Mouse (Mus musculus) olfactory bulb, adult 2 months (tissue): ENCODE measurements around the gene Gm20765. TPM values are rescaled to one million over a fixed set of nuclear protein-coding genes. Genes with fewer than 3 reads are reported as not detected.
"Not testable (repeated sequence)": the region's sequence is repeated elsewhere in the genome, so short reads cannot be mapped to it uniquely, and the experiment has no call there.

Experiments
- H3K27ac ChIP-seq: fragments of 200-500 bp; 2 replicates; pipeline ENCODE4 v1.5.1; 2012; ENCODE audit warnings: low read depth, low read length; ENCODE audit not compliant: insufficient read depth
- H3K4me1 ChIP-seq: fragments of 200-500 bp; 2 replicates; pipeline ENCODE4 v1.6.1; 2012; ENCODE audit warnings: low read length; ENCODE audit not compliant: control insufficient read depth, insufficient read depth
- H3K4me3 ChIP-seq: fragments of 200-500 bp; 2 replicates; pipeline ENCODE4 v1.5.1; 2012; ENCODE audit warnings: mild to moderate bottlenecking, low read depth, low read length, moderate library complexity; ENCODE audit not compliant: insufficient read depth
- CTCF ChIP-seq: fragments of 200-500 bp; IDR thresholded peaks from 2 replicates; pipeline ENCODE4 v1.5.1; 2012; ENCODE audit warnings: low read depth, mild to moderate bottlenecking, low read length, moderate library complexity; ENCODE audit not compliant: insufficient read depth
- POLR2A ChIP-seq: fragments of 200-500 bp; IDR thresholded peaks from 2 replicates; pipeline ENCODE4 v1.6.1; 2012; ENCODE audit warnings: mild to moderate bottlenecking, low read depth, low read length, moderate library complexity; ENCODE audit not compliant: insufficient read depth
- WGBS: fragments of 180-500 bp; shearing (Covaris S2); methylation state at CpG from one replicate; pipeline ENCODE4 v1.1.7; 2018; 5-methylcytosine and 5-hydroxymethylcytosine counted together
- polyA plus RNA-seq: library from polyadenylated mRNA; stranded (reverse); fragments of >200 nt; gene quantifications from 2 replicates; pipeline ENCODE4 v1.2.4, GENCODE M21; 2012; ENCODE audit warnings: low replicate concordance; ENCODE audit not compliant: missing spikeins, insufficient read depth, insufficient read length

The Gm20765 gene
- polyA plus RNA-seq, result not detected in 2 replicates

DNA sequence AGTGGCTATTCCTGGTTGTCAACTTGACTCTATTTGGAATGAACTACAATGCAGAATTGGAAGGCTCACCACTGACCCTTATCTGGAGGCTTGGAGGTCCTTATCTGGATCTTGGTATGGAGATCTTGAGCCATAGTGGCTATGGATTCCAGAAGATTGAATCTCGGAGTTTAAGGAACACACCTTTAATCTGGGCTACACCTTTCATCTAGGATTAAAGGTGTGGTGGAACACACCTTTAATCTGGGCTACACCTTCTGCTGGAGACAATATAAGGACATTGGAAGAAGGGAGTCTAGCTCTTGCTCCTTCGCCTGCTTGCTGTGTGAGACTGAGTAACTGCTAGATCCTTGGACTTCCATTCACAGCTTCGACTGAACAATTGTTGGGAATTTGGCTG, at the start of gene Gm20765:
TSS of gene Gm20765 (plus strand) at position 301 of the 400 bp plus-strand sequence.
- H3K4me3 ChIP-seq, H3K27ac ChIP-seq: not testable (repeated sequence)
- WGBS, result no CpG with 5 or more reads among the region's 3 CpGs

DNA sequence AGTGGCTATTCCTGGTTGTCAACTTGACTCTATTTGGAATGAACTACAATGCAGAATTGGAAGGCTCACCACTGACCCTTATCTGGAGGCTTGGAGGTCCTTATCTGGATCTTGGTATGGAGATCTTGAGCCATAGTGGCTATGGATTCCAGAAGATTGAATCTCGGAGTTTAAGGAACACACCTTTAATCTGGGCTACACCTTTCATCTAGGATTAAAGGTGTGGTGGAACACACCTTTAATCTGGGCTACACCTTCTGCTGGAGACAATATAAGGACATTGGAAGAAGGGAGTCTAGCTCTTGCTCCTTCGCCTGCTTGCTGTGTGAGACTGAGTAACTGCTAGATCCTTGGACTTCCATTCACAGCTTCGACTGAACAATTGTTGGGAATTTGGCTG, 42.6 kb upstream of the Gm20765 start, which contains the start of gene Gm21293:
TSS of gene Gm21293 (plus strand) at position 301 of the 400 bp plus-strand sequence.
- H3K4me3 ChIP-seq, H3K4me1 ChIP-seq, H3K27ac ChIP-seq: not testable (repeated sequence)
- WGBS, result no CpG with 5 or more reads among the region's 3 CpGs

More for the DNA sequence above, at the start of gene Gm20765:
- H3K4me1 ChIP-seq, result not testable (repeated sequence)

DNA sequence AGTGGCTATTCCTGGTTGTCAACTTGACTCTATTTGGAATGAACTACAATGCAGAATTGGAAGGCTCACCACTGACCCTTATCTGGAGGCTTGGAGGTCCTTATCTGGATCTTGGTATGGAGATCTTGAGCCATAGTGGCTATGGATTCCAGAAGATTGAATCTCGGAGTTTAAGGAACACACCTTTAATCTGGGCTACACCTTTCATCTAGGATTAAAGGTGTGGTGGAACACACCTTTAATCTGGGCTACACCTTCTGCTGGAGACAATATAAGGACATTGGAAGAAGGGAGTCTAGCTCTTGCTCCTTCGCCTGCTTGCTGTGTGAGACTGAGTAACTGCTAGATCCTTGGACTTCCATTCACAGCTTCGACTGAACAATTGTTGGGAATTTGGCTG, 34.1 kb upstream of the Gm20765 start, which contains the start of gene Gm6763:
TSS of gene Gm6763 (plus strand) at position 301 of the 400 bp plus-strand sequence.
- H3K4me1 ChIP-seq, H3K4me3 ChIP-seq, H3K27ac ChIP-seq: not testable (repeated sequence)
- no CpG with 5 or more reads among the region's 3 CpGs for WGBS

DNA sequence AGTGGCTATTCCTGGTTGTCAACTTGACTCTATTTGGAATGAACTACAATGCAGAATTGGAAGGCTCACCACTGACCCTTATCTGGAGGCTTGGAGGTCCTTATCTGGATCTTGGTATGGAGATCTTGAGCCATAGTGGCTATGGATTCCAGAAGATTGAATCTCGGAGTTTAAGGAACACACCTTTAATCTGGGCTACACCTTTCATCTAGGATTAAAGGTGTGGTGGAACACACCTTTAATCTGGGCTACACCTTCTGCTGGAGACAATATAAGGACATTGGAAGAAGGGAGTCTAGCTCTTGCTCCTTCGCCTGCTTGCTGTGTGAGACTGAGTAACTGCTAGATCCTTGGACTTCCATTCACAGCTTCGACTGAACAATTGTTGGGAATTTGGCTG, 25.6 kb upstream of the Gm20765 start, which contains the start of gene Gm8764:
TSS of gene Gm8764 (plus strand) at position 301 of the 400 bp plus-strand sequence.
- no CpG with 5 or more reads among the region's 3 CpGs for WGBS
- not testable (repeated sequence) for H3K4me1 ChIP-seq, H3K4me3 ChIP-seq, H3K27ac ChIP-seq

DNA sequence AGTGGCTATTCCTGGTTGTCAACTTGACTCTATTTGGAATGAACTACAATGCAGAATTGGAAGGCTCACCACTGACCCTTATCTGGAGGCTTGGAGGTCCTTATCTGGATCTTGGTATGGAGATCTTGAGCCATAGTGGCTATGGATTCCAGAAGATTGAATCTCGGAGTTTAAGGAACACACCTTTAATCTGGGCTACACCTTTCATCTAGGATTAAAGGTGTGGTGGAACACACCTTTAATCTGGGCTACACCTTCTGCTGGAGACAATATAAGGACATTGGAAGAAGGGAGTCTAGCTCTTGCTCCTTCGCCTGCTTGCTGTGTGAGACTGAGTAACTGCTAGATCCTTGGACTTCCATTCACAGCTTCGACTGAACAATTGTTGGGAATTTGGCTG, 17.1 kb upstream of the Gm20765 start, which contains the start of gene Gm21304:
TSS of gene Gm21304 (plus strand) at position 301 of the 400 bp plus-strand sequence.
- not testable (repeated sequence) for H3K4me1 ChIP-seq, H3K4me3 ChIP-seq, H3K27ac ChIP-seq
- WGBS, result no CpG with 5 or more reads among the region's 3 CpGs

DNA sequence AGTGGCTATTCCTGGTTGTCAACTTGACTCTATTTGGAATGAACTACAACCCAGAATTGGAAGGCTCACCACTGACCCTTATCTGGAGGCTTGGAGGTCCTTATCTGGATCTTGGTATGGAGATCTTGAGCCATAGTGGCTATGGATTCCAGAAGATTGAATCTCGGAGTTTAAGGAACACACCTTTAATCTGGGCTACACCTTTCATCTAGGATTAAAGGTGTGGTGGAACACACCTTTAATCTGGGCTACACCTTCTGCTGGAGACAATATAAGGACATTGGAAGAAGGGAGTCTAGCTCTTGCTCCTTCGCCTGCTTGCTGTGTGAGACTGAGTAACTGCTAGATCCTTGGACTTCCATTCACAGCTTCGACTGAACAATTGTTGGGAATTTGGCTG, 8.6 kb upstream of the Gm20765 start, which contains the start of gene Gm21312:
TSS of gene Gm21312 (plus strand) at position 301 of the 400 bp plus-strand sequence.
- H3K4me1 ChIP-seq, H3K27ac ChIP-seq, H3K4me3 ChIP-seq: not testable (repeated sequence)
- no CpG with 5 or more reads among the region's 3 CpGs for WGBS

DNA sequence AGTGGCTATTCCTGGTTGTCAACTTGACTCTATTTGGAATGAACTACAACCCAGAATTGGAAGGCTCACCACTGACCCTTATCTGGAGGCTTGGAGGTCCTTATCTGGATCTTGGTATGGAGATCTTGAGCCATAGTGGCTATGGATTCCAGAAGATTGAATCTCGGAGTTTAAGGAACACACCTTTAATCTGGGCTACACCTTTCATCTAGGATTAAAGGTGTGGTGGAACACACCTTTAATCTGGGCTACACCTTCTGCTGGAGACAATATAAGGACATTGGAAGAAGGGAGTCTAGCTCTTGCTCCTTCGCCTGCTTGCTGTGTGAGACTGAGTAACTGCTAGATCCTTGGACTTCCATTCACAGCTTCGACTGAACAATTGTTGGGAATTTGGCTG, 8.4 kb downstream of the Gm20765 start, which contains the start of gene Gm4340:
TSS of gene Gm4340 (plus strand) at position 301 of the 400 bp plus-strand sequence.
- no CpG with 5 or more reads among the region's 3 CpGs for WGBS
- not testable (repeated sequence) for H3K27ac ChIP-seq, H3K4me1 ChIP-seq, H3K4me3 ChIP-seq

DNA sequence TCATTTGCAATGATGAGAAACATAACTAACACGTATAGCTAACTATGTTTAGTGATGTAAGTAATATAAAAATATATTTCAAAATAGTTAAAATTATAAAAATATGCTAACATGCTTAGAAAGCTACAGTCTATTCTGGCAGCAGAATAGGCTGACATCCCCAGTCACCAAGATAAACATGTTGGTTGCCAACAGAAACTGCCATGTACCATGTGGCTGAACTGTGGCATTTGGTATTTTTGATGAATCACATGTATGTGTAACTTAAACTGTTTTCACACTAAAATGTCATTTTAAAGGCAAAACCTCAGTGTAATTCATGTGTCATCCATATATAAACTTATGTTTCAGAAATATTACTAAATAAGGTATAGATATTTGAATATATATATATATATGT, 24.3 kb downstream of the Gm20765 start:
- no peak for TF ChIP-seq POLR2A
- no peak for TF ChIP-seq CTCF
- no peak overlapping the region for H3K27ac ChIP-seq
- 93% methylated on average over 1 of the region's 1 CpGs for WGBS
- no peak overlapping the region for H3K4me3 ChIP-seq
- no peaks in the 10 kb centered on the region for H3K4me1 ChIP-seq

DNA sequence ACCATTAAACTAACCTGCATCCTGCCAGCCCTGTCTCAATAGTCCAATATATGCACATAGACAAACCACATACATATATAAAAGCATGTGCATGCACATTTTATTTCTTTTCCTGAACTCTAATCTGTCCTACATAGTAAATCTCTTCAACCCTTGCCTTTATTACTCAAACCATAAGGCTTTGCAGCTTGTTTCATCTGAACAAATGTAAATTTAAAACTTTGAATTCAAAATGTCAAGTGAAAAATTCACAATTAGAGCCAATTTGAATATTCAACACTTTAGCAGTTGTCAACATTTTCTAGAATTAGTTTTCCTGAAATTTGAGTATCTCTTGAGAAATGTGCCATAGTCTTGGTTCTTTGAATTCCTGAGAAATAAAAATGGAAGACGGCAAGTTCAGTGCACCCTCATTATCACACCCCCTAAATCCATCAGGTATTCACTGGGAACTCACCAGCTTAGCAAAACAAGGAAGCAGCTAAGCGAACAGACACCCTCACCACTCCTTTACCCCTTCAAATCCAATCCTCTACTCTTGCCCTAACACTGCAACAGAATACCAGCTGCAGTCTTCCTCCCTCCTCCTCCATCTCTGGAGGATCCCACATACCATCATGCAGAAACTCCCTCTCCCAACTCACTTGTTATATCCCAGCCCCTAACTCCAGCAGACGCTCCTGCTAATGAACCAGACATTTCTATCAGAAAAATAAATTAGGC, 25.1 kb downstream of the Gm20765 start:
- Histone ChIP-seq H3K4me3 (no peak overlapping the region), H3K27ac (no peak overlapping the region), H3K4me1 (no peaks in the 10 kb centered on the region)
- TF ChIP-seq CTCF (no peak), POLR2A (no peak)
- 69% methylated on average over 3 of the region's 3 CpGs for WGBS

DNA sequence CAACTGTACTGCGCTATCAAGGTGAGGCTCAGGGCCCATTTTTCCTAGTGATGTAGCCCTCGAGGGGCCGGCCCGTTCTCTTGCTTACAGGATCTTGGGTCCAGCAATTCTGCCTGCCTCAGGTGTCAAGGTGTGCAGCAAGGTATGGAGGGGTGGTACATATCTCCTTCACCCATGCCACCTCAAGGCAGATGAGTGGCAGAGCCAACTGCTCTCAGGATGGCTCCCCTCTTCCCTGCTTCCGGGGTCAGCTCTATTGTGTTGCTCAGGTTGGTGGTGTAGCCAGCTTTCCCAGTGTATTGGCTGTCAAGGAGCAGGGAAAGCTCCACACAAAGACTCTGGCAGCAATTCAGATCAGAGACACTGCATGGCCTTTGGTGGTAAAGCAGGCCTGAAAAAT, 29.2 kb downstream of the Gm20765 start:
- no peak overlapping the region for H3K4me3 ChIP-seq
- no peaks in the 10 kb centered on the region for H3K4me1 ChIP-seq
- WGBS, result 88% methylated on average over 5 of the region's 5 CpGs
- TF ChIP-seq POLR2A (no peak), CTCF (no peak)
- H3K27ac ChIP-seq, result no peak overlapping the region
